Mouse (Mus musculus) CD4-positive, CD25-positive, alpha-beta regulatory T cell, adult 9 weeks (primary cell): Measurements from ENCODE around the gene Gm43951. TPM values are rescaled to one million over a fixed set of nuclear protein-coding genes. Genes with fewer than 3 reads are reported as not detected.

Experiments
- polyA plus RNA-seq: library from polyadenylated mRNA; unstranded; fragments of 100-300 nt; shearing (Covaris generic); gene quantifications from one replicate; pipeline ENCODE4 v1.2.1, GENCODE M21; 2017

Gene Gm43951
- polyA plus RNA-seq = 0.33 TPM

GRCm38 (mm10) chr11:72206341-72207203 lies at the start of gene Gm43951:
Gene Gm43951 (minus strand): TSS chr11:72206840.

GRCm38 (mm10) chr11:72215410-72215797 lies 8.8 kb upstream of the Gm43951 start, which contains the start of gene Med31:
Gene Med31 (minus strand): TSS chr11:72215592.

GRCm38 (mm10) chr11:72207204-72207833 lies 679 bp upstream of the Gm43951 start, which contains the start of the genes 4933427D14Rik and Txndc17:
Gene 4933427D14Rik (minus strand): TSS chr11:72207459.
Gene Txndc17 (plus strand): TSS chr11:72207547.

Other genes starting within 250 kb of the Gm43951 start
- gene Aipl1, start 169.3 kb downstream of the Gm43951 start, polyA plus RNA-seq = 0.42 TPM
- gene Pimreg, start 164.8 kb downstream of the Gm43951 start, polyA plus RNA-seq = 1.9 TPM
- not detected for gene Pitpnm3, start 71.1 kb downstream of the Gm43951 start, polyA plus RNA-seq
- gene 4933427D14Rik, start 619 bp upstream of the Gm43951 start, polyA plus RNA-seq = 31.2 TPM
- 123 TPM for gene Txndc17, start 707 bp upstream of the Gm43951 start, polyA plus RNA-seq
- gene Med31, start 8.8 kb upstream of the Gm43951 start, polyA plus RNA-seq = 26.1 TPM
- not detected for gene Slc13a5, start 60.4 kb upstream of the Gm43951 start, polyA plus RNA-seq
- gene Xaf1, start 94.8 kb upstream of the Gm43951 start, polyA plus RNA-seq = 110 TPM
- gene Fbxo39, start 107.6 kb upstream of the Gm43951 start, polyA plus RNA-seq = 0.68 TPM
- gene Tekt1, start 155.6 kb upstream of the Gm43951 start, polyA plus RNA-seq = not detected
- gene Smtnl2, start 204.9 kb upstream of the Gm43951 start, polyA plus RNA-seq = not detected
- not detected for gene Ggt6, start 228.7 kb upstream of the Gm43951 start, polyA plus RNA-seq
- gene Mybbp1a, start 234.5 kb upstream of the Gm43951 start, polyA plus RNA-seq = 128 TPM